10 mouse cellular contexts compared by ENCODE assay signal in genomic region chr4:107139836-107140631, GRCm38 (mm10). TPM values are rescaled to one million over a fixed set of nuclear protein-coding genes. Genes with fewer than 3 reads are reported as not detected.
DNase-seq lines count a peak whose midpoint lies in the region; ATAC-seq lines count a peak whose summit lies in the region.
"Had no signal": no experiment of that assay in that cellular context is flagged by ENCODE, and none has a peak within 500 bp of the region (broad histone marks: within the 10 kb centered on the region; RNA-seq: fewer than 3 reads in every experiment).

No protein-coding gene starts in this region.

- H3K4me1 ChIP-seq in embryonic facial prominence, embryonic 13.5 days = peaks cover 53% of the 10 kb centered on the region
- peaks cover 14% of the 10 kb centered on the region for H3K4me1 ChIP-seq in midbrain, embryonic 11.5 days (ENCODE audit: control insufficient read depth, insufficient read depth, low read length)

- no peak overlapping the region for H3K4me2 ChIP-seq in embryonic facial prominence, embryonic 13.5 days
- H3K4me2 ChIP-seq in midbrain, embryonic 11.5 days = no peak overlapping the region

- ATAC-seq in common myeloid progenitor, adult 5-6 weeks (replicated peaks; ENCODE audit: low read depth, poor library complexity, severe bottlenecking) = peak; percentile 79
- no peak for ATAC-seq in embryonic facial prominence, embryonic 13.5 days (ENCODE audit: insufficient number of reproducible peaks, insufficient read depth, low FRiP score, low TSS enrichment, low read depth)
- no peak for ATAC-seq in midbrain, embryonic 11.5 days (ENCODE audit: low FRiP score)

- H3K9me3 ChIP-seq in embryonic facial prominence, embryonic 13.5 days = no peaks in the 10 kb centered on the region
- no peaks in the 10 kb centered on the region for H3K9me3 ChIP-seq in midbrain, embryonic 11.5 days (ENCODE audit: control insufficient read depth, low read length)

- H3K36me3 ChIP-seq in embryonic facial prominence, embryonic 13.5 days = peaks cover 22% of the 10 kb centered on the region
- no peaks in the 10 kb centered on the region for H3K36me3 ChIP-seq in midbrain, embryonic 11.5 days (ENCODE audit: control insufficient read depth, insufficient read depth, low read length)

- H3K9ac ChIP-seq in embryonic facial prominence, embryonic 13.5 days = peak overlapping the region; percentile 36; the same call in 1 of the 2 replicates
- H3K9ac ChIP-seq in midbrain, embryonic 11.5 days (ENCODE audit: low read length) = peak overlapping the region; percentile 20; the same call in 1 of the 2 replicates

- intact Hi-C loops in left cerebral cortex, postnatal 10 days (cut with DNase I) = no loop called here

- 0 out of 2 replicates have a peak, but pooled peaks cover 7% of the 10 kb centered on the region for H3K27me3 ChIP-seq in embryonic facial prominence, embryonic 13.5 days
- no peaks in the 10 kb centered on the region for H3K27me3 ChIP-seq in midbrain, embryonic 11.5 days (ENCODE audit: control insufficient read depth, insufficient read depth, low read length)

- H3K4me3 ChIP-seq in embryonic facial prominence, embryonic 13.5 days = no peak overlapping the region
- H3K4me3 ChIP-seq in midbrain, embryonic 11.5 days (ENCODE audit: low read depth, low read length) = no peak overlapping the region

- H3K27ac ChIP-seq in embryonic facial prominence, embryonic 13.5 days = no peak overlapping the region
- H3K27ac ChIP-seq in midbrain, embryonic 11.5 days (ENCODE audit: low read depth, low read length) = peak overlapping the region; percentile 40; the same call in 1 of the 2 replicates

- peak; percentile 38 for DNase-seq in kidney, adult 9 months
- no peak for DNase-seq in midbrain, embryonic 11.5 days (ENCODE audit: low spot score, missing footprints)
- no peak for DNase-seq in spleen, adult 12 weeks (ENCODE audit: low spot score)
- no peak for DNase-seq in right cerebral cortex, postnatal 10 days (ENCODE audit: low spot score in 2 of 2)
- no peak for DNase-seq in left cerebral cortex, postnatal 10 days (ENCODE audit: extremely low spot score in 1 of 2, low spot score in 2 of 2)
- no peak for DNase-seq in cerebellum, adult 11 months

- WGBS in embryonic facial prominence, embryonic 13.5 days = 44% methylated on average over 13 of the region's 13 CpGs
- 66% methylated on average over 13 of the region's 13 CpGs for WGBS in midbrain, embryonic 11.5 days

RNA-seq across cellular contexts. Expression of gene Tmem59, which starts 38.2 kb away (rescaled TPM):
- 115 and 141 TPM in 2 replicates for total RNA-seq in common myeloid progenitor, adult 5-6 weeks (2017)
- polyA plus RNA-seq in embryonic facial prominence, embryonic 13.5 days (2015; fragmentation: Nextera tagmentation; extraction: Ambion mirVana) = 492 and 497 TPM in 2 replicates
- polyA plus RNA-seq in midbrain, embryonic 11.5 days (2014; fragmentation: Nextera tagmentation; extraction: Ambion mirVana) = 344 and 384 TPM in 2 replicates
- 100 to 1,000 TPM; 168 to 176 TPM for total RNA-seq in left cerebral cortex, postnatal 10 days (2021)

RNA-seq across cellular contexts. Expression of gene Tceanc2, which starts 38.9 kb away (rescaled TPM):
- 25.0 and 37.2 TPM in 2 replicates for total RNA-seq in common myeloid progenitor, adult 5-6 weeks (2017)
- 24.1 and 37.7 TPM in 2 replicates for polyA plus RNA-seq in embryonic facial prominence, embryonic 13.5 days (2015; fragmentation: Nextera tagmentation; extraction: Ambion mirVana)
- 22.8 and 25.2 TPM in 2 replicates for polyA plus RNA-seq in midbrain, embryonic 11.5 days (2014; fragmentation: Nextera tagmentation; extraction: Ambion mirVana)
- total RNA-seq in left cerebral cortex, postnatal 10 days (2021) = 10 to 100 TPM; 18.5 to 22.0 TPM

RNA-seq across cellular contexts. Expression of gene Cdcp2, which starts 43.3 kb away (rescaled TPM):
- total RNA-seq in common myeloid progenitor, adult 5-6 weeks (2017) = not detected in 2 replicates
- polyA plus RNA-seq in embryonic facial prominence, embryonic 13.5 days (2015; fragmentation: Nextera tagmentation; extraction: Ambion mirVana) = not detected in 2 replicates
- 0.11 and 0.29 TPM in 2 replicates for polyA plus RNA-seq in midbrain, embryonic 11.5 days (2014; fragmentation: Nextera tagmentation; extraction: Ambion mirVana)
- total RNA-seq in left cerebral cortex, postnatal 10 days (2021) = not detected
- total RNA-seq: neutrophil, adult 5-6 weeks had no signal
- polyA plus RNA-seq: large intestine, adult 2 months had no signal
